Mouse (Mus musculus): Measurements from ENCODE around the gene Ermap. TPM values are rescaled to one million over a fixed set of nuclear protein-coding genes. Genes with fewer than 3 reads are reported as not detected.

The Ermap gene
- 72.8 and 213 TPM in 2 replicates for polyA plus RNA-seq (2012; ENCODE audit: low replicate concordance)

DNA sequence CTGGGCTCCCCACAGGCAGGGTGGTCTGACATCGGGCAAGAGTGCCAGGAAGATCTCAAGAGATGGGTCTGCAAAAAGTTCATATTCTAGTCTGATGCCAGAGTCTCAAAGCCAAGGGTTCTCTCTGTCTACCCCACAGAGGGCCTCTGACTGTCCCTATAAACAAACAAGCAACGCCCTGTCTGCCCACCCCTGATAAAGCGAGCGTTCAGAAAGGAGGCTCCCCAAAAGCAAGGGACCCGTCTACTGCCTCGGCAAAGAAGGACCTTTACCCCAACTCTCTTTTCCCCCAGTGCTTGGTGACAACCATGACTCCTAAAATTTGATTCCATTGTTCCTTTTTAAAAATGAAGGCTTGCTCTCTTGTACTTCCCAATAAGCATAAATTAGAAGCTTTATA is at the start of gene Ermap:
Gene Ermap, minus strand, starts transcription at position 148 of the 400 bp plus-strand sequence.

DNA sequence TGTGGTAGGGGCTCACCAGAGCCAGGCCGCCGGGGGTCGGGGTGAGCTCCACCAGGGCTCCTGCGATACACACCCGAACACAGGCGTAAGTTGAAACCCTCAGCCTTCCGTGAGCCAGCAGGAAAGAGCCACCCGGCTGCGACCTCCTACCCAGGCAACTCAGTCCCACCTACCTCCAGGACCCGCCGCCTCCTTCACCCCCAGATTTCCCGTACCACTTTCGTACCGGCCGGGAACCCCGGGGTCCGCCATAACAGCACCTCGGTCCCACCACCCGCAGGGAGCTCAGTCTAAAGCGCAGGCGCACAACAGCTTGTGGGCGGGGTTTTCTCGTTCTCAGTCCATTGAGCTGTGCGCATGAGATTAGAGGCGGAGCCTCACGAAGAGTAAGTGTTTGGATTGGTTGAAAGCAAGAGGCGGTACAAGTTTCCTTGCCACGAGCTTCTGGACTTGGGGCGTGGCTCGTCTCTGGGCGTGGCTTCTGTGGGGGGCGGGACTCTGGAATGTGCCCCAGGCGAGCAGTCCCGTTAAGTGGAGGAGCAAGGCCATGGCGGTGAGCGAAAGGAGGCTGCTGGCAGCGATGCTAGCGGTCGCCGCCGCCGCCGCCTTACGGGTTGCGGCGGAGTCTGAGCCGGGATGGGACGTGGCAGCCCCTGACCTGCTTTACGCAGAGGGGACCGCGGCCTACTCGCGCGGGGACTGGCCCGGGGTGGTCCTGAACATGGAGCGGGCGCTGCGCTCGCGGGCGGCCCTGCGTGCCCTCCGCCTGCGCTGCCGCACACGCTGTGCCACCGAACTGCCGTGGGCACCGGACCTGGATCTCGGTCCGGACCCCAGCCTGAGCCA is 42.8 kb upstream of the Ermap start, which contains the start of the genes AU022252 and P3h1:
Gene AU022252, minus strand, starts transcription at position 303 of the 846 bp plus-strand sequence.
Gene P3h1, plus strand, starts transcription at position 506 of the 846 bp plus-strand sequence.

DNA sequence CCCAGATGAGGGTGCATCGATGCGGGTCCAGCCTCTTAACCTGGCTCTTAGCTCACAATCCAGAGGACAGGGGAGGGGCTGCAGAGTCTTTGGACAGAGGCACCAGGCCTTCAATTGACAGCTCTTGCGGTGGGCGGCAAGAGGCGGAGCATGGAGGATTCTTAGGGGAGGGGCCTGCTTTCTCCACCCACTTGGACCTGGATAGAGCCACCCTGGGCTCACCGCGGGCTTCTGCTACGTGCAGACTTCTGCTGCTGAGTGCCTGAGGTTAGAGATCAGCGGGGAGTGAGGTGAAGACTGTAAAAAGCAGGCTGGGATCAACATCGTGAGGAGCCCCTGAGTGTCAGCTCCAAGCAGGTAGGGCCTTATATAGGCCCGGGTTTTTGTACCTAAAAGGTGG is 28.4 kb upstream of the Ermap start, which contains the start of gene Tmem269:
Gene Tmem269, minus strand, starts transcription at position 49 of the 400 bp plus-strand sequence.

DNA sequence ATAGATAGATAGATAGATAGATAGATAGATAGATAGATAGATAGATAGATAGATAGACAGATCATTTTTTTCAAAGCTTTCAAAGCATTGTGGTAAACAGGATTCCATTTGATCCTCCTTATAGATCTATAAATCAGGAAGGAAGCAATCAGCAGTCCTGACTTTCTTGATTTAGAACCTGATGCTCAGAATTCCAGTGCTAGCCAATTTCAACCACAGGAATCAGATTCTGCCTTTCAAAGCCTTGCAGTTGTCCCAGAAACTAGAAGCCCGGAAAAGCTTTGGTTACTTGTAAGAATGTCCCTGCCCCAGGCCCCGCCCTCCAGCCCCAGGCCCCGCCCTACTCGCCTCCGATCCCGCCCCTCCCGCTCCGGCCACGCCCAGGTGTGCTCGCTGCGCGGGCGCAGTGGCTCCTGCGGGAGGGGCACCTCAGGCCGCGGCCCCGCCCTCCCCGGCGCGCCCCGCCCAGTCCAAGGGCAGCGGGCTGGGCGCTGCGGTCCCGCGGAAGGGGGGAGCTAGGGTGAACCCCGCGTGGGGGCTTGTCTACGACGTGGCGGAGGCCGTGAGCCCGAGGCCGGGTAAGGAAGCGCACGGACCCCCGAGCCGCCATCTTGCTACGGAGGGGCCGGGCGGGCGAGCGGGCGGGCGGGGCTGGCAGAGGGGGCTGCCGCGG is 5.2 kb upstream of the Ermap start, which contains the start of gene Svbp:
Gene Svbp, plus strand, starts transcription at position 398 of the 673 bp plus-strand sequence.

DNA sequence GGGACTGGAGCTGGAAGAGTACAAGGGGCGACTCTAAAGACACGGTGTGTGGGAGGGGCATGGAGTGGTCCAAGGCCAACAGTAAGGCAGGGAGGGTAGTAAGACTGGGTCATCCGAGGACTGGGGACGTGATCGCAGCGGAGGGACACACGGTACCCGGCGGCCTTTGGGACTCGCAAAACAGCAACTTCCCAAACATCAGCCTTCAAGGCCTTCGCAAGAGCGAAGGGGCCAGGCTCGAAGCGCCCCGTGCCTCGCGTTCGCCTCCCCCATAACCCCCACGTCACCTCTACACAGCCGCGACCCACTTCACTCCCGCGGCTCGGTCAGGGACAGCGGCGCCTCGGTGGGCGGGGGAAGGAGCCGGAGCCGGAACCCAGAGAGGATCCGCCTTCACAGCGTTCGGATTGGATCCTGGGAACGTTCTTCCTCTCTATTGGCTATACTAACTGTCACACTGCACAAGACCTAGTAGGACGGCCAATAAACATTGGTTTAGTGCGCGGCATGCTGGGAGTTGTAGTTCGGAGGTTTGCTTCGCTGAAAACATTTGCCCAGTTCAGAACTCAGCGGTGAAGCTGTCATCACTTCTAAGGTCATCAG is 15.9 kb downstream of the Ermap start, which contains the start of gene Zfp691:
Gene Zfp691, minus strand, starts transcription at position 345 of the 603 bp plus-strand sequence.

Other genes with a start within 250 kb of the Ermap start
- not detected in 2 replicates for gene Lao1, start 228.4 kb downstream of the Ermap start, polyA plus RNA-seq (2012; ENCODE audit: low replicate concordance)
- gene Slc2a1, start 81.3 kb downstream of the Ermap start, polyA plus RNA-seq (2012; ENCODE audit: low replicate concordance), result 6.2 and 10.4 TPM in 2 replicates
- gene Zfp691, start 15.8 kb downstream of the Ermap start, polyA plus RNA-seq (2012; ENCODE audit: low replicate concordance), result 10.1 and 18.0 TPM in 2 replicates
- 77.9 and 129 TPM in 2 replicates for gene Svbp, start 5.3 kb upstream of the Ermap start, polyA plus RNA-seq (2012; ENCODE audit: low replicate concordance)
- gene Tmem269, start 28.2 kb upstream of the Ermap start, polyA plus RNA-seq (2012; ENCODE audit: low replicate concordance), result not detected in 2 replicates
- gene AU022252, start 42.7 kb upstream of the Ermap start, polyA plus RNA-seq (2012; ENCODE audit: low replicate concordance), result 12.9 and 16.1 TPM in 2 replicates
- gene P3h1, start 42.9 kb upstream of the Ermap start, polyA plus RNA-seq (2012; ENCODE audit: low replicate concordance), result 11.6 and 13.2 TPM in 2 replicates
- gene Cldn19, start 65.4 kb upstream of the Ermap start, polyA plus RNA-seq (2012; ENCODE audit: low replicate concordance), result not detected in 2 replicates
- 2,013 and 2,112 TPM in 2 replicates for gene Ybx1, start 104.6 kb upstream of the Ermap start, polyA plus RNA-seq (2012; ENCODE audit: low replicate concordance)
- 0.88 and 2.1 TPM in 2 replicates for gene Ppih, start 130.5 kb upstream of the Ermap start, polyA plus RNA-seq (2012; ENCODE audit: low replicate concordance)
- not detected in 2 replicates for gene Ccdc30, start 225.5 kb upstream of the Ermap start, polyA plus RNA-seq (2012; ENCODE audit: low replicate concordance)
- 8.1 and 11.0 TPM in 2 replicates for gene Ppcs, start 232.4 kb upstream of the Ermap start, polyA plus RNA-seq (2012; ENCODE audit: low replicate concordance)
- not detected in 2 replicates for gene Zmynd12, start 232.8 kb upstream of the Ermap start, polyA plus RNA-seq (2012; ENCODE audit: low replicate concordance)

Data from leukemia stem cell, adult 10-12 weeks (primary cell).